Mouse (Mus musculus): ENCODE data around the gene Zfp536.

DNA sequence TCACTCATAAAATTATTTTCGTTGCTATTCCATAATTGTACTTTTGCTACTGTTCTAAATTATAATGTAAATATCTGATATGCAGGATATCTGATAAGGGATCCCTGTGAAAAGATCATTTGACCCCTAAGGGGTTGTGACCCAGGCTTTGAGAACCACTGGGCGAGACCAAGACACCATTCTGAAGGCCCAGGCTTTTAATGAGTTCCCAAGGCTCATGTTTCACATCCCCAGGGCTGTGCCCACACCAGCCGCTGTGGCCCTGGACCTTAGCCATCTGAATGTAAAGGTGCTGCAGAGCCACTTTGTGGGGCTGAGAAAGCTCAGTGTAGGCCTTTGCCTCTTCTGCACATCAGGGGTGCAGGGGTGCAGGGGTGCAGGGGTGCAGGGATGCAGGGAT lies 221.1 kb downstream of the Zfp536 start:
- TF ChIP-seq CTCF (IDR thresholded peaks at IDR 0.05; ENCODE audit: low read depth, low read length) (no peak), POLR2A (IDR thresholded peaks at IDR 0.05; ENCODE audit: insufficient read depth, low read length) (no peak), EP300 (IDR thresholded peaks at IDR 0.05; ENCODE audit: insufficient read depth, low read depth, low read length) (no peak)
